Mouse (Mus musculus) hindbrain, embryonic 13.5 days (tissue): ENCODE measurements around the gene Olfr566. TPM values are rescaled to one million over a fixed set of nuclear protein-coding genes. Genes with fewer than 3 reads are reported as not detected.

Experiments
- ATAC-seq: fragments of 200-750 bp; cut with Nextera tagmentation; 2 replicates; pipeline ENCODE4 v1.8.0; 2017; ENCODE audit warnings: moderate TSS enrichment; ENCODE audit not compliant: low FRiP score
- H3K27ac ChIP-seq: fragments of 300-500 bp; sonication (generic); 2 replicates; pipeline ENCODE4 v1.5.1; 2015; ENCODE audit warnings: inconsistent platforms, mild to moderate bottlenecking, moderate library complexity
- H3K27me3 ChIP-seq: fragments of 300-500 bp; sonication (generic); 2 replicates; pipeline ENCODE4 v1.6.1; 2015; ENCODE audit warnings: mild to moderate bottlenecking, inconsistent platforms
- H3K36me3 ChIP-seq: fragments of 300-500 bp; sonication (generic); 2 replicates; pipeline ENCODE4 v1.6.1; 2015; ENCODE audit warnings: mild to moderate bottlenecking, inconsistent platforms
- H3K4me1 ChIP-seq: fragments of 300-500 bp; sonication (generic); replicated peaks from 2 replicates; pipeline ENCODE4 v1.6.1; 2015; ENCODE audit warnings: inconsistent platforms
- H3K4me2 ChIP-seq: fragments of 300-500 bp; sonication (generic); 2 replicates; pipeline ENCODE4 v1.6.1; 2015; ENCODE audit warnings: inconsistent platforms, mild to moderate bottlenecking, moderate library complexity
- H3K4me3 ChIP-seq: fragments of 300-500 bp; sonication (generic); 2 replicates; pipeline ENCODE4 v1.5.1; 2015; ENCODE audit warnings: mild to moderate bottlenecking, inconsistent platforms
- H3K9ac ChIP-seq: fragments of 300-500 bp; sonication (generic); 2 replicates; pipeline ENCODE4 v1.6.1; 2015; ENCODE audit warnings: mild to moderate bottlenecking, inconsistent platforms
- H3K9me3 ChIP-seq: fragments of 300-500 bp; sonication (generic); 2 replicates; pipeline ENCODE4 v1.6.1; 2016; ENCODE audit warnings: inconsistent platforms
- WGBS: fragments of 180-500 bp; shearing (Covaris S2); methylation state at CpG from one replicate; pipeline ENCODE4 v1.1.7; 2015; 5-methylcytosine and 5-hydroxymethylcytosine counted together
- polyA plus RNA-seq: library from polyadenylated mRNA; unstranded; fragments of >200 nt; fragmentation: Nextera tagmentation; extraction: Ambion mirVana; gene quantifications from 2 replicates; pipeline ENCODE4 v1.2.1, GENCODE M21; 2015

Gene Olfr566
- not detected in 2 replicates for polyA plus RNA-seq

DNA sequence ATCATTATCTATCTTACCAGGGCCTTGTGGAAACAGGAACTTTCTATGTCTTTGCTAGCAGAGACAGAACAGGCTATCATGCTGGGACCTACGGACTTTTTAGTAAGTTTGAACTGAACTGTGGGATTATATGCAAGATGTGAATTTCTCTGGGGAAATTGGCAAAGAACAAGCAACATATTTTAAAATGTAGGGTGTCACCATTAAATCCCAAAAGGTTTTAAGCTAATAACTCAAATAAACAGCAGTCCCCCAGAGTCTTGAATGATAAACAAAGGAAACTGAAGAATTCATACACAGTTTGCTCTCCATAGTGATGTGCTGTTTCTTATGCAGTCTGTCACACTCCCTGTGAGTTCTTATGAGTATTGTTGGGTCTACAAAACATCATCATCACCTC is at the start of gene Olfr566:
Gene Olfr566 (minus strand): TSS at position 101 of the 400 bp plus-strand sequence.
- Histone ChIP-seq H3K9me3 (no peaks in the 10 kb centered on the region), H3K27ac (no peak within 1 kb of the TSS), H3K36me3 (no peaks in the 10 kb centered on the region), H3K9ac (no peak within 1 kb of the TSS), H3K4me3 (no peak within 1 kb of the TSS), H3K4me2 (no peak within 1 kb of the TSS), H3K4me1 (no peaks in the 10 kb centered on the region), H3K27me3 (no peaks in the 10 kb centered on the region)
- 90% methylated on average over 1 of the region's 1 CpGs for WGBS
- no peak for ATAC-seq

DNA sequence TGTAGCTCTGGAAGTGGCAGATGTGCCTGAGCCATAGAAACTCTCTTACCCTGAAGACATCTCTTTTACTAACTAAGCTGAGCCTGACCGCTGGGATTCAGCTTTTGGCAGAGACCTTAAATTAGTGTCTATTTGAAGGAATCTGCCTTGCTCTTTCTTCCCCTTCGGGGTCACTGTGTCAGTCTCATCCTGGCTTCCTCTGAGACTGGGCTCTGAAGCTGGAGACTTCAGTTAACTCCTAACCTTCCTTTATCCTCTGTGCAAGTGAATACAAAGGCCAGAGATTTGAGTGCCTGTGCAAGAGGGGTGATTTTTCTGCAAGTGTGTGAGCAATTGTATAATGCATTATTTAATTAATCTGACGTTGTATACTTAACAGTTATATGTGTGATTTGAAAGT is 32.2 kb upstream of the Olfr566 start, which contains the start of gene Olfr569:
Gene Olfr569 (minus strand): TSS at position 101 of the 400 bp plus-strand sequence.
- Histone ChIP-seq H3K4me3 (no peak within 1 kb of the TSS), H3K9ac (no peak within 1 kb of the TSS), H3K9me3 (no peaks in the 10 kb centered on the region), H3K4me1 (no peaks in the 10 kb centered on the region), H3K27ac (no peak within 1 kb of the TSS), H3K4me2 (no peak within 1 kb of the TSS), H3K27me3 (no peaks in the 10 kb centered on the region), H3K36me3 (no peaks in the 10 kb centered on the region)
- no peak for ATAC-seq
- WGBS: 79% methylated on average over 3 of the region's 3 CpGs

DNA sequence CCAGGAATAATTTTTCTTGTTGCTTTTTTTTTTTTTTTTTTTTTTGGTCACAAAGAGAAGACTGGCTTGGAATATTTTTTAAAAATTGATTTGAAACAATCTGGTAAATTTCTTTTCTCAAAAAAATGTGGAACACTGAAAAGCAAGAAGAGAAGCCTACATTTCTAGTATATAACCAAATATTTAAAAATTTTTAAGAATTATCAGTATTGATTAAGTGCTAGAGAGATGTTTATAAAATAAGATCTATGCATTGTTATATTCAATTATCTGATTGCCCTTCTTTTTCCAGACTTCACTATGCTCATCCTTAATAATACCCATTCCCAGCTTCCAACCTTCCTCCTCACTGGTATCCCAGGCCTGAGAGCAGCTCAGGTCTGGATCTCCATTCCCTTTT is 18.3 kb upstream of the Olfr566 start, which contains the start of gene Olfr568:
Gene Olfr568 (plus strand): TSS at position 301 of the 400 bp plus-strand sequence.
- no peak within 1 kb of the TSS for H3K27ac ChIP-seq
- H3K9me3 ChIP-seq: no peaks in the 10 kb centered on the region
- ATAC-seq: no peak
- no peak within 1 kb of the TSS for H3K9ac ChIP-seq
- H3K4me1 ChIP-seq: no peaks in the 10 kb centered on the region
- H3K4me3 ChIP-seq: no peak within 1 kb of the TSS
- no peak within 1 kb of the TSS for H3K4me2 ChIP-seq
- H3K27me3 ChIP-seq: no peaks in the 10 kb centered on the region
- no peaks in the 10 kb centered on the region for H3K36me3 ChIP-seq

DNA sequence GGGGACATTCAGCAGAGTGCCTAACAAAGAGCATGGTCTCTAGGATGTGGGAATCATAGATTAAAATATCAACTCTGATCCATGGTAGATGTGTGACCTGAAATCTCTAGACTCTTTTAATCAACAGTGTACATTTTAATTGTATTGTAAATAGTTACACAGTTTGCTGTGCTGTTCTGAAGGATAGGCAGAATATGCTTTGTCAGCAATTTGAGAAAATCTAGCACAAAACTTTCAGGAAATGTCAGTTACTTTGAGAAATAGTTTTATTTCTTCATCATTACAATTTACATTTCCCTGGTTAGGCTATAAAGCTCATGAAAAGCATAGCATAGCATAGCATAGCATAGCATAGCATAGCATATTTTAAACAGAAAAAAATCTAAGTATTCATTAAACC is 2.8 kb downstream of the Olfr566 start:
- Histone ChIP-seq H3K27me3 (no peaks in the 10 kb centered on the region), H3K27ac (no peak overlapping the region)

More for the DNA sequence above, 2.8 kb downstream of the Olfr566 start:
- Histone ChIP-seq H3K4me2 (no peak overlapping the region), H3K9me3 (no peaks in the 10 kb centered on the region), H3K4me3 (no peak overlapping the region), H3K9ac (no peak overlapping the region), H3K36me3 (no peaks in the 10 kb centered on the region), H3K4me1 (no peaks in the 10 kb centered on the region)
- ATAC-seq: no peak

Other genes starting within 250 kb of the Olfr566 start
- gene Olfr553, start 240.5 kb downstream of the Olfr566 start, polyA plus RNA-seq: not detected in 2 replicates
- gene Olfr554, start 220.3 kb downstream of the Olfr566 start, polyA plus RNA-seq: not detected in 2 replicates
- not detected in 2 replicates for gene Olfr555, start 199.9 kb downstream of the Olfr566 start, polyA plus RNA-seq
- not detected in 2 replicates for gene Olfr556, start 193.9 kb downstream of the Olfr566 start, polyA plus RNA-seq
- gene Trim68, start 171.4 kb downstream of the Olfr566 start, polyA plus RNA-seq: 7.2 and 8.0 TPM in 2 replicates
- gene Olfr557, start 162.9 kb downstream of the Olfr566 start, polyA plus RNA-seq: not detected in 2 replicates
- gene Olfr558, start 156.6 kb downstream of the Olfr566 start, polyA plus RNA-seq: 0.39 TPM in 2 replicates
- not detected in 2 replicates for gene Olfr33, start 139.7 kb downstream of the Olfr566 start, polyA plus RNA-seq
- not detected in 2 replicates for gene Olfr559, start 131.3 kb downstream of the Olfr566 start, polyA plus RNA-seq
- gene Olfr560, start 99.4 kb downstream of the Olfr566 start, polyA plus RNA-seq: not detected in 2 replicates
- 0.09 and 0.10 TPM in 2 replicates for gene Olfr78, start 99.3 kb downstream of the Olfr566 start, polyA plus RNA-seq
- gene Olfr561, start 87.5 kb downstream of the Olfr566 start, polyA plus RNA-seq: not detected in 2 replicates
- not detected in 2 replicates for gene Olfr564, start 55.3 kb downstream of the Olfr566 start, polyA plus RNA-seq
- gene Olfr568, start 18.4 kb upstream of the Olfr566 start, polyA plus RNA-seq: not detected in 2 replicates
- not detected in 2 replicates for gene Olfr569, start 32.1 kb upstream of the Olfr566 start, polyA plus RNA-seq
- gene Olfr570, start 35.8 kb upstream of the Olfr566 start, polyA plus RNA-seq: not detected in 2 replicates
- not detected in 2 replicates for gene Olfr571, start 58.8 kb upstream of the Olfr566 start, polyA plus RNA-seq
- gene Olfr572, start 65.6 kb upstream of the Olfr566 start, polyA plus RNA-seq: not detected in 2 replicates
- not detected in 2 replicates for gene Olfr573-ps1, start 83.8 kb upstream of the Olfr566 start, polyA plus RNA-seq
- not detected in 2 replicates for gene Olfr574, start 89.7 kb upstream of the Olfr566 start, polyA plus RNA-seq
- not detected in 2 replicates for gene Olfr575, start 100.0 kb upstream of the Olfr566 start, polyA plus RNA-seq
- gene Olfr576, start 103.9 kb upstream of the Olfr566 start, polyA plus RNA-seq: not detected in 2 replicates
- gene Olfr577, start 117.2 kb upstream of the Olfr566 start, polyA plus RNA-seq: not detected in 2 replicates
- gene Olfr578, start 130.6 kb upstream of the Olfr566 start, polyA plus RNA-seq: not detected in 2 replicates
- gene Olfr582, start 179.3 kb upstream of the Olfr566 start, polyA plus RNA-seq: not detected in 2 replicates
- gene Olfr583, start 192.5 kb upstream of the Olfr566 start, polyA plus RNA-seq: not detected in 2 replicates
- not detected in 2 replicates for gene Olfr584, start 223.1 kb upstream of the Olfr566 start, polyA plus RNA-seq
- not detected in 2 replicates for gene Olfr585, start 239.0 kb upstream of the Olfr566 start, polyA plus RNA-seq